Mouse (Mus musculus) left cerebral cortex, adult 2 months (tissue): ENCODE data around the gene Gpr173. TPM values are rescaled to one million over a fixed set of nuclear protein-coding genes. Genes with fewer than 3 reads are reported as not detected.

Source experiments
- DNase-seq, 2 experiments: peaks; one replicate each; pipeline ENCODE4 v3.0.0; 2021 to 2022; ENCODE audit warnings: low spot score in 2 of 2, mixed read lengths in 1 of 2; ENCODE audit errors: extremely low spot score in 1 of 2
- H3K27ac ChIP-seq: fragments of 200-600 bp; 2 replicates; pipeline ENCODE4 v1.8.1; 2022
- H3K4me3 ChIP-seq: fragments of 200-600 bp; 2 replicates; pipeline ENCODE4 v1.8.1; 2022
- CTCF ChIP-seq: fragments of 200-600 bp; IDR thresholded peaks from 2 replicates; pipeline ENCODE4 v1.8.1; 2022; ENCODE audit warnings: antibody characterized with exemption, mild to moderate bottlenecking, moderate library complexity
- intact Hi-C: fragments of 180-260 bp; cut with DNase I; formaldehyde crosslinking; loops from one replicate; pipeline ENCODE4 v1.15.1; 2025
- long read RNA-seq, 2 experiments: library from polyadenylated mRNA; stranded (forward); transcript quantifications; one replicate each; pipeline ENCODE4 v2.0.0; 2021; ENCODE audit warnings: borderline mapping rate in 2 of 2
- total RNA-seq, 2 experiments: library from RNA; stranded (reverse); gene quantifications; 2 replicates each; pipeline ENCODE4 v1.2.3; 2021

The Gpr173 gene
- 10 to 100 TPM; 14.5 to 16.8 TPM for total RNA-seq
- long read RNA-seq, experiment 1, partial matches to known transcripts, result 0 of 3 reads
- long read RNA-seq, experiment 1, other reads (novel, unspliced or antisense), result 3 of 3 reads
- long read RNA-seq, experiment 2, partial matches to known transcripts, result 0 of 5 reads
- long read RNA-seq, experiment 2, other reads (novel, unspliced or antisense), result 5 of 5 reads

DNA sequence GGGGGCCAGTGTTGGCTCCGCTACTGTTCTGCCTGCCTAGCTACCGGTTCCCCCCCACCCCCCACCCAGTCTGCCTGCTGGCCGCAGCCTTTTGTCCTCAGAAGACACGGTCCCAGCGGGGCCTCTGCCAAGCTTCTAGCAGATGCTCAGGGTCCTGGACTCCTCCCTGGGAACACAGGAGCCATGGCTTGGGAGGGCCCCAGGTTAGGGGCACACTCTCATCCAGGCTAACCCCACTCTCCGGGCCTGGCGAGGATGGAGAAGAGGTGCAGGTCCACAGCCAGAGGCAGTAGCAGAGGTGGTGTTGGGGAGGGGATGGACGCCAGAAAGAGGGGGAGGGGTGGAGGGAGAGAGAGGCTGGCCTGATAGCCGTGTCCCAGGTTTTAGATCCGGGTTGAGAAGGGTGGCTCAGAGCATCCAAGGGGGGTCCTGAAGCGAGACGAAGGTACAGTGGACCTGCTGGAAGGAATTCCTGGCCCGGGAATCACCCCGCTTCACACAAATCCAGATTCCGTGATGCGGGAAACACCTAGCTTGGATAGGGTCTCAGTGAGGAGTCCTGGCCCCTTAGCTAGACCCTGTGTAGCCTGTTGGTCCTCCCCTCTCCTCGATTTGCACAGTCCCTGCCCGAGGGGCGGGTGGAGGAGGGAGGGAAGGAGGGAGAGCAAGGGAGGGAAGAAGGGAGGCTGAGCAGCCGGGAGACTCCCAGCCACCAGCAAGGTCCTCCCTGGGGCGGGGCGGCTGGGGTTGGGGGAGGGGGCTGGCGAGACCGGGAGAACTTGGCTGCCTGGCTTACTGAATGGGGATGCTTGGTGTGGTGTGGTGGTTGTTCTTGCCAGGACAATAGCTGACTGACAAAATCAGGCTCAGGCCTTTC lies at the start of gene Gpr173:
Gpr173 (minus strand) TSS at position 308 of the 877 bp plus-strand sequence.
- intact Hi-C loops, result no loop called here
- DNase-seq, result peak; percentile 44 to 55
- TF ChIP-seq CTCF, result no peak
- Histone ChIP-seq H3K4me3 (peak within 1 kb of the TSS; percentile 55), H3K27ac (peak within 1 kb of the TSS; percentile 85)

DNA sequence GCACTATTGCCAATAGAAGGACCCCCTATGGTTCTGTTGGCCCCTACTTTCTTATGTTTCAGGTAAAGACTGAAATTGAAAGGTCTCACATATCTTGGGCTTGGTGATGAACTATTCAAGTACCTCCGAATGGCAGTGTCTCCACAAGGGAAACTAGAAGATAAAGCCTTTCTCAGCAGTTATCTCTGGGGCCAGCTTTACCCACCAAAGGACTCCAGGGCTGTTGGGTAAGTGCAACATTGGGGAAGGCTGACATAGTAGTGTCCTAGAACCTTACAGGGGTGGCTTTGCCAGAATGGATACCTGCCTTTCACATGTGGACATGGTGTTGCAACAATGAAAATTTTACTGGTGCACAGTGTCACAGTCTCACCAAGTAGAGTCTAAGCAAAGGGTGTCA lies 34.7 kb upstream of the Gpr173 start:
- no peak for TF ChIP-seq CTCF
- DNase-seq, result no peak
- H3K4me3 ChIP-seq, result no peak overlapping the region
- no peak overlapping the region for H3K27ac ChIP-seq
- intact Hi-C loops, result no loop called here

DNA sequence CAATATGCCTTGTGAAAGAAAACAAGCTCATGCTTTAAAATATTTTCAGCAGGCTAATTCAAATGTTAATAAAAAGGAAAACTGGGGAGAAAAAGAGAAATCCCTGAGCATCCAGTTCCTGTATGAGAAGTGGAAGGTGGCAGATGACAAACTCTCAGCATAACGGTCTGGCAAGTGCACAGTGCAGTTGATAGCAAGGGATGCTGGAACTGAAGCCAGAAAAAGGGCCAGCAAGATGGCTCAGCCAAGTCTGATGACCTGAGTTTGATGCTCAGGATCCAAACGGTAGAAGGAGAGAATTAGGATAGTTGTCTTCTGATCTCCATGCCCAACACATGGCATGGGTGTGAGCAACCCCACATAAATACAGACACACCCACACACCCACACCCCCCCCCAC lies 31.6 kb upstream of the Gpr173 start:
- Histone ChIP-seq H3K27ac (no peak overlapping the region), H3K4me3 (no peak overlapping the region)
- TF ChIP-seq CTCF, result no peak
- intact Hi-C loops, result no loop called here
- DNase-seq, result no peak

DNA sequence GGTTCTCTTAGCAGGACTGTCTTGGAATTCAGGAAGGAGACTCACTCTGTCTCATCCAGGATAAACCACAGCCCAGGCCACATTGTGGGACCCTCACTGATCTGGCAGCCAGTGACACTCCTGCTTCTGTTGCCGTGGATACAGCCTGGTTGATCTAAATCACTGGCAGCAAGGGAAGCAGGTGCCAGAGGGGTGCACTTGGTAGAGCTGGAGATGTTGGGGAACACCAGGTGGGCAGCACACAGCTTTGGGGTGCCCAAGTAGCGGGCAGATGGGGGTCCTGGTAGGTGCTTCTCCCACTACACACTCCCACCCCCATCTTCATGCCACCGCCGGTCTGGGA lies 479 bp downstream of the Gpr173 start:
- no peak for TF ChIP-seq CTCF
- intact Hi-C loops, result no loop called here
- Histone ChIP-seq H3K27ac (peak overlapping the region; percentile 85), H3K4me3 (peak overlapping the region; percentile 55)
- DNase-seq, result no peak

DNA sequence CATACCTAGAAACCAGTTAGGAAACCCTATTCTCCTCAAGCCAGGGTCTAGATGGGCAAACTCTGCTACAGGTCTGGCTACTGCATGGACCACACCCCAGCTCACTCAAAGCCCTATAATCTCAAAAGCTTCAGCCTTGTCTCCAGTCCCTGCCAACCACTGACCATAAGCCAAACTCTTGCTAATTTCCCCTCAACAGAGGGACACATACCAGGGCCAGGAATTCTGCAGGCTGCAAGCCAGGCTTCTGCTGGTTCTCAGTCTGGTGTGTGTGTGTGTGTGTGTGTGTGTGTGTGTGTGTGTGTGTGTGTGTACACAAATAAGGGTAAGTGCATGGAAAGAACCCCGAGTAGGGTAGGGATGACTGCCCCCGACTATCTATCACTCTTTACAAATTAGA lies 2.1 kb downstream of the Gpr173 start:
- intact Hi-C loops, result no loop called here
- no peak overlapping the region for H3K27ac ChIP-seq
- no peak for TF ChIP-seq CTCF
- H3K4me3 ChIP-seq, result no peak overlapping the region
- no peak for DNase-seq

DNA sequence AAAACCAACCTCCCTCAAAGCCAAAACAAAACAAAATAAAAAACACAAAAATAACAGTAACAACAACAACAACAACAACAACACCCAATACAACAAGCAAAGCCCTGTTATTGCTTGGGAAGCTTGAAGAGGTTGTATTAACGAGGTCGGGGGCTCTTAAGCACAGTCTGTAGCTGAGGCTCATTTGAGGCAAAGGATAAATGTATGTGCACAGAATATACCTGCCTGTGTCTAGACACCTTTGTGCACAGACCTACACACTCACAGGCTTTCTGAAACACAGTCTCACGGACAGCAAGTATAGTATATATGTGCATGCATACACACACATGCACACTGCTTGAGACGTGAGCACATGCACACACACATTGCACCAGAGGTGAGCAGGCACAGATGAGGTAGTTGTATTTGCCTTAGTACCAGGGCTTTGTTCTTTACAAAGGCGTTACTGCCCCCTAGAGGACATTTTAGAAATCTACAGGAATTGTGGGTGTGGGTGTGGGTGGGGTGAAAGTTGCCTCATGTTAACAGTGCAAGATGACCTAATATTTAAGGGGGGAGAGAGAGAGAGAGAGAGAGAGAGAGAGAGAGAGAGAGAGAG lies 15.9 kb downstream of the Gpr173 start:
- TF ChIP-seq CTCF, result peak; percentile 48
- intact Hi-C loops, result loop anchor here (5.0 kb wide), 1 partner anchor 100 kb away; no protein-coding TSS in a partner anchor
- no peak for DNase-seq
- no peak overlapping the region for H3K27ac ChIP-seq
- no peak overlapping the region for H3K4me3 ChIP-seq

DNA sequence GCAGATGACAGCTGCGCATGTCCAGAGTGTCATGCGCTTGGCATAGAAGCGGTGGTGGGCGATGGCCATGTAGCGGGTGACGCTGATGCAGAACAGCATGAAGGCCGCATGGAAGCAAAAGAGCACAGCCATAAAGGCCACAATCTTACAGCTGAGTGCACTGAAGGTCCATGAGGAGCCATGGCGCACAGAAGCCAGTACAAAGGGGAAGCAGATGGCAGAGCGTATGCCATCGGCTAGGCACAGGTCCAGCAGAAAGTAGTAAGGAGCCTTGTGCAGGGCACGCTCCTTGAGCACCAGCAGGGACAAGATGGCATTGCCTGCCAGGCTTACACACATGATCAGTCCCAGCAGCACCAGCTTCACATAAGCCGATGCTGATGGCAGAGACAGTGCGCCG lies 21.5 kb downstream of the Gpr173 start:
- no peak overlapping the region for H3K4me3 ChIP-seq
- no peak for DNase-seq
- no peak overlapping the region for H3K27ac ChIP-seq
- TF ChIP-seq CTCF, result no peak
- intact Hi-C loops, result no loop called here

DNA sequence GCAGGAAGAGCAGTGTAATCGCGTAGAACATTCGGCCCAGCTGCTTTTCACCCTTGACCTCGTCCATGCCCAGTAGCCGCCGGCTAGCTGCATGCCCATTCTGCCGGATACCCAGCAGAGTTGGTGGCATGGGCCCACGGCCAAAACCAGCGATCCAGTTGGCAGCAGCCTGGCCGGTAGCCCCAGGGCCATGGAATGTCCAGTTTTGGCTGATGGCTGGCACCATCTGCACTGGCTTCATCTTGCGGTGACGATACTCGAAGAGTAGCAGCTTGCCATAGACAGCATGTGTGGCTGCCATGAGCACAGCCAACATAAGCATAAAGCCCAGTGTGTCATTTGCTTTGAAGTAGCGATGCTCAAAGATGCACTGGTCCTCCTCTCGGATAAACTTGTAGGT lies 21.9 kb downstream of the Gpr173 start:
- no peak overlapping the region for H3K4me3 ChIP-seq
- H3K27ac ChIP-seq, result no peak overlapping the region
- TF ChIP-seq CTCF, result no peak
- intact Hi-C loops, result no loop called here
- DNase-seq, result no peak

DNA sequence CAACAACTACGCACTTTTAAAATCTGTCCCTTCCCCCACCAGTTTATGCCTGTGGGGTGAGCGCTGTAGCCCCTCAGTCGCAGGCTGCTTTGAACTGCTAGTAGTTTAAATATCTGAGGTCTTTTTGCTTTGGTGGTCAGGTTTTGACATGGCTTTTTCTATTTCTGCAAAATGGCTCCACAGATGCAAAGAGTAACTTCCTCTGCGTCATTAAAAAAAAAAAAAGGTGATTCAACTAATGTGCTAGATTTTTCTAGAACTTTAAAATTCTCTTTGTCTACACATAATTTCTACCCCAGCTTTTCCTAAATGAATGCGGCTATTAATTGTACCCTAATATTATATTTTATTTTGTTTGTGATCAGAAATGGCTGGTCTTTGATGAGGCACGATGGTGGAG lies 25.6 kb downstream of the Gpr173 start:
- intact Hi-C loops, result no loop called here
- H3K27ac ChIP-seq, result peak overlapping the region; percentile 92
- no peak for TF ChIP-seq CTCF
- DNase-seq, result no peak
- peak overlapping the region; percentile 61 for H3K4me3 ChIP-seq

DNA sequence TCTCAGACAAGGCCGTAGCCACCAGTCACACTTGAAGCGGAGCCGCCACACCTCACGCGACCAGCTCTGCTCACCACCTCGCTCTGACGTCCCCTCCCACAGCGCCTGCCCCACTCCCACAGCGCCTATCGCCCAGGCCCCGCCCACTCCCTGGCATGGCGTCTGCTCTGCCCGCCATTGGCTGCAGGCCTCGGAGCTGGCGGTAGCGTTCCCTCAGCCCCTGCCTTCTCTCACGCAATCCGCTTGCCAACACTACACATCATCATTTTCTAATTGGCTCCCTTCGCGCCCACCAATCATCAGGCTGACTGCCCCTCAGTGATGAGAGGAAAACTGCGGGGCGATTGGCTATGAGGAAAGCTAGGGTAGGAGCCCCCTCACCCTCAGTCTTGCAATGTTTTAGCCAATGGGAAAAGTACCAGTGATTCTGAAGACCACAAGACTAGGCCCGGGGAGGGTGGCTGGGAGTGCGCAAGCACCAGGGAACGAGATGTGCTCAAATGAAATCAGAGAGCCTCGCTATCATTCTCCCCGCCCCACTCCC lies 26.1 kb downstream of the Gpr173 start, which contains the start of gene Tspyl2:
Tspyl2 (minus strand) TSS at position 68 of the 544 bp plus-strand sequence.
- intact Hi-C loops, result no loop called here
- Histone ChIP-seq H3K27ac (peak within 1 kb of the TSS; percentile 92), H3K4me3 (peak within 1 kb of the TSS; percentile 61)
- no peak for TF ChIP-seq CTCF
- DNase-seq, result peak; percentile 90

DNA sequence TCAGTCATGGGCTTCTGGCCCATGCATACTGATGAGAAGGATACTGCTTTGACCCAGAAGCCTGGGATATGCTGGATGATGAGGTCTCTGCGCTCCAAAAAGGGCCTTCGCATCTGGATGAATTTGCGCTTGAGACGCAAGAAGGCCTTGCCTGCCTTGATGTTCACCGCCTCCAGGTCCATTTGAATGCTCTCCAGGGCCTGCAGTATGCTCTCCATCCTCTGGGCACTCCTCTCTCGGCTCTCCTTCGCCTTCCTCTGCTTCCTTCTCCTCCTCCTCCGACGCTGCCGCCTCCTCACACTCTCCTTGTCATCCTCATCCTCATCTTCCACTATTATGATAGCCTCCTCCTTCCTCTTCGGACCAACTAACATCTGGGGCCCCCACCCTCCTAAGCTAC lies 27.0 kb downstream of the Gpr173 start:
- DNase-seq, result no peak
- peak overlapping the region; percentile 92 for H3K27ac ChIP-seq
- TF ChIP-seq CTCF, result no peak; the same call in none of the 2 replicates
- peak overlapping the region; percentile 61 for H3K4me3 ChIP-seq
- intact Hi-C loops, result no loop called here
